Mouse (Mus musculus) kidney, postnatal 14 days (tissue): Measurements from ENCODE around the gene Adipoq.

Source experiments
- DNase-seq: peaks from one replicate; pipeline ENCODE4 v3.0.0; 2022; ENCODE audit warnings: mixed read lengths

The Adipoq gene

DNA sequence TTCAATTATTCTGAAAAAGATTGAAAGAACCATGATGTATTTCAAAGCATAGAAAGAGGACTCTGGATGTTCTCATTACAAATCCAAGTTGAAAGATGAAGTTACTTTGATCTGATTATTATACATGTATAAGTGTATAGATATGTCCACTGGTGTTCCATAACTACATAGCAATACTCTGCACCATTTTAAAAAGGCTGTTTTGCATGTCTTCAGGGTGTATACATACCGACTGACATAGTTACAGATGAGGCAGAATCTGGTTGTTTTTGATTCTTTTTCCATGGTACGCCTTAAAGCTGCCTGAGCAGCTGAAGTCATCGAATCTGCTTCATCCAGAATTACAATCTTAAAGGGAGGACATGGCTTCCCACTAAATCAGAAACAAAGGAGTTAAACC lies 30.9 kb upstream of the Adipoq start:
- no peak for DNase-seq

DNA sequence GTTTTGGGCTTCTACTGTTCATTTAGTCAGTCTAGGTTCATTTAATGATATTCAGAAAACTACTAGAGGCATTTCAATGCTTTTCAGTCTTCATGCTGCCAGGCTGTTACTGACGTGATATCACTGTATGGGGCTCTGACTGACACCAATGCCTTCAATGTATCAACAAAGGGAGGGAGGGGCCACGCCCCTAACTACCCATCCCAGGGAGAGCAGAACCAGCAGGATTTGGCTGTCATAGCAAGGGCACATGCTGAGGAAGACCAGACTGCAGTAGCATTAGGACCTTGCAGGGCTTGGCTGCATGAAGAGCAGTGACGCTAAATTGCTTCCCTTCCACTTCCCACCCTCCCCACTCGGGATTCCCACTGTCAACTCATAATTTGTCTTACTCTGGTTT lies 29.2 kb upstream of the Adipoq start:
- no peak for DNase-seq

DNA sequence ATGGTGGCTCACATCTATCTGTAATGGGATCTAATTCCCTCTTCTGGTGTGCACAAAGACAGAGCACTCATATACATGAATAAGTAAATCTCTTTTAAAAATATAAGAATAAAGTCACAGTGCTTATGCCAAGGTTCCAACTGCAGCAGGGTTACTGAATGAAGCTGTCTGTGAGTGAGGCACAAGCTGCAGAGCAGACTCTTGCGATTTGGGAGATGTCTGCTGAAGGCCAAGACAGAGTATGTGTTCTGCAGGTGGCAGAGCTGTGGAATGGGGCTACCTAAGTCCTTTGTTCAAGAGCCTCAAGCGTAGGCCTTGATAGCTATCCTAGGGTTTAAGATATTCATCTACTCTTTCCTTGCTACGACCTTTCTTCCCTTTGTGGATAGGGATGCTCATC lies 23.9 kb upstream of the Adipoq start:
- no peak for DNase-seq

DNA sequence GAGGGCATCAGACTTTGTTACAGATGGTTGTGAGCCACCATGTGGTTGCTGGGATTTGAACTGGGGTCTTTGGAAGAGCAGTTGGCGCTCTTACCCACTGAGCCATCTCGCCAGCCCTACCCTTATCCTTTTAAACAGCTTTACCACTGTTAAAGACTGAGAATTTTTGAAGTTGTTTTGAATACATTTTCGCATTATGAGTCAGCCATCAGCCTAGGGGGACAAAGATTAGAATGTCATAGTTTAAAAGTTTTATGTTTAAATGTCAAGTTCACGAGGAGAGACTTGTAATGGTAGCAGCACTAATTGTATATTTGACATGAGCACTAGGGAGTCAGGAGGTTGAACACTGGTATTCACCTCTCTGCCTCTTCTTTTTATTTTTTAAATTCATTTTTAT lies 23.2 kb upstream of the Adipoq start:
- no peak for DNase-seq

DNA sequence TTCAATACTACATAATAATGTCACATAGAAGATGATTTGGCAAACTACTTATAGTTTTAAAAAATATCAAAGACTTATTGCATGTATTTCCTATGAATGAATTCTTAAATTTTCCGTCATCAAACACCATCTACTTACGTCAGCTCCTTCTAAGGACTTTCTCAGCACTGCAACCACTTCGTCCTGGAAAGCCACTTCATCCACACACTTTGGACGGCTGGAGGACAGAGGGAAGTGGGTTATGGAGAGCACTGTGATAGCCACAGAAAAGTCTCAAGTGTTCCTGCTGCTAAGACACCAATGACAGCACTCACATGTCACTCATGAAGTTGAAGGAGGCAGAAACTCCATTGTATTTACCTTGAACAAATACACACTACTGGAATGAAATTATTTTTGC lies 21.9 kb upstream of the Adipoq start:
- DNase-seq: no peak

DNA sequence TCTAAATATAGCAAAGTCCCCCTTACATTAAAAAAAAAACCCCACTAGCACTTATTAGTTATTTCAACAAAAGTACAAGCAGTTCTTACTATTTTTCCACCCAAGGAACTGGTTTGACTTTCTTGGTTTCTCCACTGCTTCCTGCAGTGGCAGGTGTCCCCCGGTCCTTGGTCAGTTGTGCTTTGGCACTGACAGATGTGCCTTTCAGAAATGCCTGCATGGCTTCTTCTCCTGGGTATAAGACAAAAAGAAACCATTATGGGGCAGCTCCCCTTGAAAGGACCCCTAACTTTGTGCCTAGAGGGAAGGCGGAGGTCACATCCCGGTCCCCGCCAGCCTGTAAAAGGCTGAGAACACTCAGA lies 19.0 kb upstream of the Adipoq start:
- no peak for DNase-seq

DNA sequence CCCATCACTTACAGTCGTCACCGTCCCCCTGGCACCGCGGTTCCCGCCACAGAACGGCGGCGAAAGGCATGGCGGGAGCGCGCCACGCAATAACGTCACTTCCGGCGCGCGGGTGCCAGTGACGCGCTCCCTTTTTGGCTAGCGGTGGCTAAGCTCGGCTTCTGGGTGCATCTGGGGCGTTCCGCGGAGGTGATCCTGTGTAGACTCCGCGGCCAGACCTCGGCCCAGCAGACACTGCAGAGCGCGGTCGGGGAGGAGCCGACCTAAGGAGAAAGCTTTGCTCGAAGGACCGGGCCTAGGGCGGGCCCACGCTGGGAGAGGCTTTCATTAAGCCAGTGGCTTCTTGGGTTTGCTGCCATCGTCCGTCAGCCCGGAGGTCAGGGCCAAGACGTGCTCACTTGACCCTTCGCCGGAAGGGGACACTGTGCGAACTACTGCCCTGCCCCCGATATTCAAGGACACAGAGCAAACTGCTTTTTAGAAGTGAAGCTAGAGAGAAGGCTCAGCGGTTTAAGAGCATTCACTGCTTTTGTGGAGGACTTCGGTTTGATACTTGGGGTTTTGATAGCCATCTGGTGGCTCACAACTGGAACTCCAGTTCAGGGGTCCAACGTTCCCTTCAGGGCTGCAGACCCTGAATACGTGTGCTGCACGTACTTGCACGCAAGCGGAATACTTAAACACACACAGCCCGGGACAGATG lies 18.5 kb upstream of the Adipoq start, which contains the start of gene Rfc4:
Gene Rfc4, minus strand, starts transcription at position 65 of the 703 bp plus-strand sequence.
- DNase-seq: peak; percentile 94

DNA sequence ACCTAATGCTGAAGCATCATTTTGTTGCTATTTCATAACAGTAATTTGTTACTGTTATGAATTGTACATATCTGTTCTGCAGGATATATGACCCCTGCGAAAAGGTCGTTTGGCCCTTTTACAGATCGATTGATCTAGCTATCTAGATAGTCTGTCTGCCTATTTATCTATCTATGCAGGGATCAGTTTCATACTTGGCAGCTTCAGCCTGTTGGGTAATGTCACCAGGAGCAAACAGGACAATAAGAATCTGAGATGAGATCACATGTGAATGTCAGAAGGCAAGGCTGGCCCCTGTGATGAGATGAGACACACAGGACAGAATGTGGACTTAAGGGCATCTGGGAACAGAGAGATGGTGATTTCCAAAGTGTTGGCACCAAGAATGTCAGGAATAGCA lies 16.0 kb upstream of the Adipoq start:
- no peak for DNase-seq

DNA sequence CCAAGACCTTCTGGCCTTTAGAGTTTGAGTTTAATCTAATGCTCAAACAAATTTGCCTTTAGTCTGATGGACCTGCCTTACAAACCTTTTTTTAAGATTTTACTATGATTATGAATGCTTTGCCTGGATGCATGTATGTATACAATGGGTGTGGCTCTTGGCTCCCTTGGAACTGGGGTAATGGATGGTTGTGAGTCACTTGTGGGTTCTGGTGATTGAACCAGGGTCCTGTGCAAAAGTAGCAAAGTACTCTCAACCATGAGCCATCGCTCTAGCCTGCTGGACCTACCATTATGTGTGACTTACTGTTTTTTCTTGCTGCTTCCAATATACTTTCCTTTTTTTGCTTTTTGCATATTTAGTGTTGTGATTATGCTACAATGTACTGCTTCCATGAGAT lies 14.0 kb upstream of the Adipoq start:
- no peak for DNase-seq

DNA sequence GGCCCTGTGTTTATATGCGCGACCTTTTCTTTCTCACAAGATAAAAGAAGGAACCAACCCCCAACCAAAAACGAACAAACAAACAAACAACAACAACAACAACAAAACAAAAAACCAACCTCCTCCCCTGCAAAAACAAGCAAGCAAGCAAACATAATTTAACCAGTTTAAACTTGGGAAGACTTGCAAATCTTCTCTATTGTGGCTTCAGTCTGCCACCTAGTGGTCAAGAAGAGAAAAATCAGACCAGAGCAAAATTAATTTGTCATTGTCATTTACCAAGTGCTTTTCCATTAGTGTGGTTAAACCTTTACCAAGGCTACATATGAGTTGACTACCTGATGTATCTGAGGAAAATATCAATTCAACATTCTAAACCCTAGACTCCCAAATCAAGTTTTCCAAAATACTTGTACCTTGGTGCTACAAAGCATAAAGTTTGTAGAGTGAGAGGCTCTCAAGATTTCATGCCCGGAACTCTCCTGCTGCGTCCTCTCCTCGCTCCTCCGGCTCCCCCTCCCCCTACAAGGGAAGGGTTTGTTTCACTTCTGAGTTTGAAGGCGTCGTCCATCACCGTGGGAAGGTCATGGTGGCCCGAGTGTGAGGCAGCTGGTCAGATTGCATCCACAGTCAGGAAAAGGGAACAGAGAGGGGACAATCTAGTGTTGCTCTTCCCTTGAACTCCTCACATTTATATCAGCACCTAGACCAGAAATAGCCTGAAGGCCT lies 10.8 kb upstream of the Adipoq start:
- peak; percentile 18 for DNase-seq

DNA sequence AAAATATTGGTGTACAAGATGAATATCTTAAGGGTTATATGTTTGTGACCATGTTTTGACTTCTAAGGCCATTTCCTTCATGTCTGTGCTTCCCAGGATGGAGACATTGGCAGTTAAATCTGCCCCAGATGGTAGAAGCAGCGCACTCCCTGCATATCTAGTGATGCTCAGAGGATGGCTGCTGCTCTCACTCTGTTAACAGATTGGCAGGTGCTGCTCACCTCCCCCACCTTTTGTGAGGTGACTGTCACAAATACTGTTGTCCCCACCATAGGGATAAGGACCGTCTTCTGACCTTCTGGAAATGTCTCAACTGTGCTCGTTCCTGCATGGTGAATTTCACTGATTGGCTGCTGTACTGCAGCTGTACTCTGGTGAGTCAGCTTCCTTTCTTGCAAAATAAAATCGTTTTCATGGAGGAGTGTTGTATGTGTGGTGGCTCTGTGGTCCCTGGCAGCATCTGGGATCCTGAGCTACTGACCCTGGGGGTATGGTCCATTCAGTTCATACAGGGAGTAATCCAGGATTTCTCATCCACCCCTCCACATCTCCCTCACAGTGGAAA lies 9.8 kb upstream of the Adipoq start:
- no peak for DNase-seq

DNA sequence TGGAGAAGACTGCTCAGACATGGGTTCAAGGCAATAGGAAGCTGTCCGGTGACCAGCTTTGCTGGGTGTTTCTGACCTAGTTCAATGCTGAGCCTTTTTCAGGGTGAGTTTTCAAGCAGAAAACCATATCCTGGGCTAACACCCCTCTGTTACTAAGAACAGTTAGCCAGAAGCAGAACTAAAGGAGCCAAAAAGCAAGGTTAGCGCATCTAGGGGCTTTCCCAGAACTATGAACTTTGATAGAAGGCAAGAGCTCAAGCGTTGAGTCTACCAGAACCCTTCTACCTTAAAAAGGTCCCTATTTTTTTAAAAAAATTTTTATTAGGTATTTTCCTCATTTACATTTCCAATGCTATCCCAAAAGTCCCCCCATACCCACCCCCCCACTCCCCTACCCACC lies 5.4 kb upstream of the Adipoq start:
- DNase-seq: no peak

DNA sequence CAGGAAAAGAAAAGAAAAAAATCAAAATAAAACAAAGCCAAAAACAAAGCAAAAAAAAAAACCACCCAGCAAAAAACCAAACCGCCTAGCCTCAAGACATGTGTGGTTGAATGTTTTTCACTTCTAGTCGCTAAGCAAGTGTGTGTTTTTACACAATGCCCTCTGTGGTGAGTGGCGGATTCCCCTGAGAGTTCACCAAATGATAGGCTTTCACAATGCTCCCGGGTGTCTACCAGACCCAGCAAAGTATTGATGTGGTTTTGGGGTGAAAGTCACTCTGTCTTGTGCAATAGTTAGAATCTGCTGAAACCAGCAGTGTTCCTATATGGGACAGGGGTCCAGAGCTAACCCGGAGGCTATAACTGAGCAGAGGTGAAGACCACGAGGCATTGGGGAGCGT lies 2.0 kb upstream of the Adipoq start:
- DNase-seq: no peak

DNA sequence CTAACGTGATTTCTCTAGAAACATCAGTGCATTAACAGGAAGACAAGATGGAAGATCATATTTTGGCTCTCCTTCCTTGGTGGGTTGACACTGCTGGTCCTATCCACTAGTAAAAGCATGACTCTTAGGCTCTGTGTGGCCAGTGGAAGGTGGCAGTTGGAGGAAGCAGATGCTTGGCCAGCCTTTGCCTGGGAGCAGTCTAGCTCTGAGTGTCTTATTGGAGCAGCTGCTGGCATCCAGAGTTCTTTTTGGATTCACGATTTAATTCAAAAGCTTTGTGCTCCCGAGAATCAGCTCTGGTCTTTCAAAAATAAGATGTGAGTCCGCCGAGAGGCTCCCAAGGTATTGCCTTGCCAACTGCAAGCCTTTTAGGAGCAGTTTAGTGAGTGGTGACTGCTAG lies 1.1 kb upstream of the Adipoq start:
- DNase-seq: no peak

DNA sequence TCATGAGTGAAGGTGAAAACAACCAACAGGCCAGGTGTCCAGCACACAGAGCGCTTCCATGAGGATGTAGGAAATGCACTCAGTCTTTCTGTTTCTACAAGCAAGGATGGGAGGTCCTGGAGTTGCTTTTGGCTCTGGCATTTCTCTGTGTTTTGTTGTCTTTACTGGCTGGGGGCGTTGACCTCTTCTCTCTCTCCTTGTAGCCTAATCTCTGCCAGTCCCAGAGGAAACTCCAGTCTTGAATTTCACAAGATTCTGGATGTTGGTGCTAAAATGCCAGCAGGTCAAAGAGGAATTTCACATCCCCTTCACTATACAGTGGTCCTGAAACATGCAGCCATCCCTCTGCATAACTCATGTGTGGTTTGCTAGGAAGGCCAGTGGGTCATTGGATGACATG lies 2.6 kb downstream of the Adipoq start:
- DNase-seq: no peak

DNA sequence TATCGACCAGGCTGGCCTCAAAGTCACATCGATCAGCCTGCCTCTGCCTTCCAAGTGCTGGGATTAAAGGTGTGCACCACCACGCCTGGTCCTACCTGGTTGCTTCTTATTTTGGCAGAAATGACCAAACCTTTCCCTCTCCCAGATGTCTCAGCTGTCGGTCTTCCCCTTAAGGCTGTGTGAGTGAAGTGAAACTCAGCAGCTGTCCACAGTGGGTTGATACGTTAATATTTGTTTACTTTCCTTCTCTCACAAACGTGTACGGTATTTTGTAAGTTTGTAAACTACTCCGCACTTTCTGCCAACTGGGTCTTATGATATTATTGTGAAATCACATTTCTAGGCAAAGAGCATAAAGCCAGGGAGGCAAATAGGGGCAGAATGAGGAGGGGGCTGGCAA lies 3.1 kb downstream of the Adipoq start:
- DNase-seq: no peak

DNA sequence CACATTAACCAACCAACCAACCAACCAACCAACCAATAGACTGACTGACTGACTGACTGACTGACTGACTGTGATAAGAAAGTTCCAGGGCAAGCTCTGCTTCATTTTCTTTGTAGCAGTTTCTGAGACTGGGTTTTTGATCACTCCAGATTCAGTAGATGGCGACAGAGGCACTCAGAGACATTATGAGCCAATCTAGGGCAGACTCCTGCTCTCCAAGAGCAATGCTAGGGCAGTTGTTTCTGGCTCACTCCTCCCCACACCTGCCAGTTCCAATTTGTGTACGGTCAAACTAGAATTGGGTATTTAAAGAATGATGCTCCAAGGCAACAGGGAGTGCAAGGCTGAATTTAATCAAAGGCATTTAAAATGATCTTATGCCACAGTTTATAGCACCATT lies 5.1 kb downstream of the Adipoq start:
- DNase-seq: peak; percentile 73

DNA sequence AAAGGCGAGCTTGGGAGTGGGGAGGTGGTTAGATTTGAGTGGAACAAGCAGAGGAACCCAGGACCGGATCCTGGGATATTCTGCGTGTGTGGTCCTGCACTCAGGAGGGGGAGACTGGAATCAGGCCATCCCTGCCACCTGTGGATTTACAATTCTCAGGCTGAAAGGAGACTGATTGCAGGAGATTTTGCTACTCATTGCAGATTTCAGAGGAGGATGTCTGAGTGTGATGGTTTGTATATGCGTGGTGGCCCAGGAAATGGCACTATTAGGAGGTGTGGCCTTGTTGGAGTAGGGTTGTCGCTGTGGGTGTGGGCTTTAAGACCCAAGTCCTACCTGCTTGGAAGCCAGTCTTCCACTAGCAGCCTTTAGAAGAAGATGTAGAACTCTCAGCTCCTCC lies 7.9 kb downstream of the Adipoq start:
- no peak for DNase-seq

DNA sequence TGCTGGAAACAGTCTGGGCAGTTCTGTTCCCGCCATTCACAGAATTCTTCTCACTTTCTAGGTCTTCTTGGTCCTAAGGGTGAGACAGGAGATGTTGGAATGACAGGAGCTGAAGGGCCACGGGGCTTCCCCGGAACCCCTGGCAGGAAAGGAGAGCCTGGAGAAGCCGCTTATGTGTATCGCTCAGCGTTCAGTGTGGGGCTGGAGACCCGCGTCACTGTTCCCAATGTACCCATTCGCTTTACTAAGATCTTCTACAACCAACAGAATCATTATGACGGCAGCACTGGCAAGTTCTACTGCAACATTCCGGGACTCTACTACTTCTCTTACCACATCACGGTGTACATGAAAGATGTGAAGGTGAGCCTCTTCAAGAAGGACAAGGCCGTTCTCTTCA lies 10.7 kb downstream of the Adipoq start:
- no peak for DNase-seq

DNA sequence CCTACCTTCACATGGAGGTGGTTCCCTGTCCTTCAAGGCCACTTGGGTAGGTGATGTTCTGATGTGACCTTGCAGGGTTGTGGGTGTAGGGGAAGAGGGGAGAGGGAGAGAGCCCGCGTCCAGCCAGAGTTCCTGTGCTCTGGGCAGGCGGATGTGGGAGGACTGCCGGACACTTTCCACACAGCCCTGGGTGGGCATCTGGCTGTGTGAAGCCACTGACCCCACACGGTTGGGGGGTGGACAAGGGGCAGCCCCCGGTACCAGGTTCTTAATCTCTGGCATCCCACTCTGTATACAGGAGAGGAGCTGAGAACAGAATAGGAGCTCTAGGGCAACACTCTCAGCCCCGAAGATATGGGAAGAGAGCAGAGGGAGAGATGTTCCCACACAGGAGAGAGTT lies 12.0 kb downstream of the Adipoq start:
- no peak for DNase-seq

DNA sequence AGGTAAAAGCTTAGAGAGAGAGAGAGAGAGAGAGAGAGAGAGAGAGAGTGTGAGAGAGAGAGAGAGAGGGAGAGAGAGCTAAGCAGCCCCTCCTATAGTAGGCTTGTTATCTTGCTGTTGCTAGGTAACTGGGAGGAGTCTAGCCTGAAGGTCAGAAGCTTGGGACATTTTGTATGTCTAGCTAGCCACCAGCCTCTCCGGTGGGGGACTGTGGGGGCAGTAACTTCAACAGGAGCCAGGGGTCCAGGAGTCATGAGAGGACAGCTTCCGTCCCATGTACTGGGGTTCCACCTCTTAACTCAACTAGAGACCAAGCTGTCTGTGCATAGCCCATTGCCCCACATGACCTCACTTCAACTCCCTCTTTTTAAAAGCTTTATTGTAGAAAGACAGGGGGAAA lies 12.6 kb downstream of the Adipoq start:
- no peak for DNase-seq

DNA sequence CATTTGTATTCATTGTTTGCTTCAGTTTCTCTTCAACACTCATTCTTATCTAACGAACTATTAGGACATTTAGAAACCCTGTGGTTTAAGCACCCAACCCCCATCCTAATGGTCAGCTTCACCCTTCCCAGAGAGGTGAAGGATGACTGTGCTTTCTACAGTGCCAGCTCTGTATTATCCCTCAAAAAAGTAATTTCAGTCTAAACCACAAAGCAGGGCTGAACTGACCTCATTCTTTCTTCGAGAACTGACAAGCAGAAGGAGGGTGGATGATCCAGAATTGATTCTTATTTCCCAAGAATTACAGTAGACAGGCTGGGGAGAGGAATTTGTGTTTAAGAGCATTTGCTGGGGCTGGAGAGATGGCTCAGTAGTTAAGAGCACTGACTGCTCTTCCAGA lies 13.4 kb downstream of the Adipoq start:
- no peak for DNase-seq

DNA sequence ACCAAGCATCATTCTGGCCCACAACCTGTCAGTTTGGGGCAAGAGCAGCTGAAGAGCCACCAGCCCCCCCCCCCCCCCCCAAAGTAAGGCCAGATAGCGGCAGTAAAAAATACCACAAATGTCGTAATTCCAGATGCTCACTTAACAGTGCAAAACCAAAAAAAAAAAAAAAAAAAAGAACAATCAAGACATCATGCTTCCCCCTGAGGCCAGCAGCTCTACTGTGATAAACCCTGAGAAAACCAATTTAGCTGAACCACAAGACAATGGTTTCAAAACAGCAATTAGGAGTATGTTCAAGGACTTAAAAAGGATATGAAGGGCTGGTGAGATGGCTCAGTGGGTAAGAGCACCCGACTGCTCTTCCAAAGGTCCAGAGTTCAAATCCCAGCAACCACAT lies 15.8 kb downstream of the Adipoq start:
- no peak for DNase-seq

DNA sequence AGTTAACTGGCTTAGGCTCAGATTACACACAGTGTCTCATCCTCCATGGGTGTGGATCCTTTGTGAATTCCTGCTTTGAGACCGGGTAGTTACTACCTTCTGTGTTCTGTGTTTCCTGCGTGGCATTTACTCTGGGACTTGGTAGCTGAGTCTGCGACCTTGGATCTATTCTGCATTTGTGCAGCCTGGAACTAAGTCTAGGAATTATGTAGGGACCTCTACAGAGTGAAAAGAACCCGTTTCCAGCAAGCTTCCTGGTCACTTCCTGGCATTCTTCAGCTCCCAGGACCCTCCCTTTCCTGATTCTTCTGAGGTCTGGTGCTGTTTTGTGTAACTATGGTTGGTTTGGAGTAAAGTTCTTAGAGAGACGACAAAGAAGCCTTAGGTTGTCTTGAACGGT lies 18.1 kb downstream of the Adipoq start:
- peak; percentile 25 for DNase-seq

DNA sequence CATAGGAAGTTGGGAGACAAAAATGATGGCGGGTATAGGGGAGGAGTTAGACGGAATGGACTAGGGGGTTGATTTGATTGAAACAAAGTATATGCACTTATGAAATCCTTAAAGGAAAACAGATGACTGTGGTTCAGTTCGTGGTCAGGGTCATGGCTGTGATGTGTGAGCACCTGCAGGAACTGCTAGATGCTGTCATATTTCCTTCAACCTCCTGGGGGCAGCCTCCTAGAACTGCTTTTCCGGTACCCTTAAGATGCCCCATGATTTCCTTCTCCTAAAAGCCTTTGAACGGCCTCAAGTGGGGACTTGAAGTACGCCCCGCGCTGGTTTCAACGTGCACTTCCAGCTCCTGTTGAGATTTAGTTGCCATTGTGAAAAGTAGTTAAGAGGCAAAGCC lies 19.1 kb downstream of the Adipoq start:
- DNase-seq: no peak
